10 mouse cellular contexts compared by ENCODE assay signal in the genomic region with DNA sequence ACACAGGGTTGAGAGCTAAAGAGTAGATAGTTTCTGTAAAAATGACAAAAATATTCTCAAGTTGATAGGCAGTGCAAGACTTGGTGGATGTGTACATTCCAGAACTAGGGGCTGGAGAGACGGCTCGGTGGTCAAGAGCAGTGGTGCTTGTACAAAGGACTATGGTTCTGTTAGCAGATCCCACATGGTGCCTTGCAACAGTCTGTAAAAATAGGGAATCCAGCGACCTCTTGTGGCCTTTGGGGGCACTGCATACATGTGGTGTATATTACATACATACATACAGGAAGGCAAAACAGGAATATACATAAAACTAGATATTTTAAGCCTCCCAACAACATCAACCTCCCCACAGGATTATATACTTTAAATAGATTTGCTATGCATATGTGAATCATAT. TPM values are rescaled to one million over a fixed set of nuclear protein-coding genes. Genes with fewer than 3 reads are reported as not detected.
DNase-seq lines count a peak whose midpoint lies in the region; ATAC-seq and TF ChIP-seq lines count a peak whose summit lies in the region.
"Had no signal": no experiment of that assay in that cellular context is flagged by ENCODE, and none has a peak within 500 bp of the region (broad histone marks: within the 10 kb centered on the region; RNA-seq: fewer than 3 reads in every experiment).

No protein-coding gene starts in this region.

- peak; percentile 47 for TF ChIP-seq CTCF in gastrocnemius, adult 2 months (IDR thresholded peaks at IDR 0.05)
- peak; percentile 54 for TF ChIP-seq CTCF in midbrain, postnatal 0 days (IDR thresholded peaks at IDR 0.05)

- H3K4me1 ChIP-seq in midbrain, postnatal 0 days (ENCODE audit: insufficient read depth, low read length): peaks cover 2% of the 10 kb centered on the region; the same call in 1 of the 2 replicates
- no peaks in the 10 kb centered on the region for H3K4me1 ChIP-seq in midbrain, embryonic 14.5 days (ENCODE audit: control insufficient read depth, insufficient read depth, low read length)
- peaks cover 14% of the 10 kb centered on the region for H3K4me1 ChIP-seq in embryonic facial prominence, embryonic 11.5 days (ENCODE audit: control insufficient read depth, insufficient read depth, low read length)
- no peaks in the 10 kb centered on the region; the same call in 1 of the 2 replicates for H3K4me1 ChIP-seq in hindbrain, embryonic 11.5 days (replicated peaks; ENCODE audit: control insufficient read depth, insufficient read depth, low read length)

- 70% methylated on average over 3 of the region's 3 CpGs for WGBS in midbrain, postnatal 0 days
- 60% methylated on average over 3 of the region's 3 CpGs for WGBS in midbrain, embryonic 14.5 days
- 52% methylated on average over 3 of the region's 3 CpGs for WGBS in embryonic facial prominence, embryonic 11.5 days
- WGBS in hindbrain, embryonic 11.5 days: 63% methylated on average over 3 of the region's 3 CpGs

- no peak overlapping the region for H3K9ac ChIP-seq in midbrain, postnatal 0 days (replicated peaks; ENCODE audit: low read length, poor library complexity, severe bottlenecking)
- no peak overlapping the region for H3K9ac ChIP-seq in midbrain, embryonic 14.5 days (replicated peaks; ENCODE audit: low read length)
- no peak overlapping the region for H3K9ac ChIP-seq in embryonic facial prominence, embryonic 11.5 days (replicated peaks; ENCODE audit: low read length)
- no peak overlapping the region for H3K9ac ChIP-seq in hindbrain, embryonic 11.5 days (ENCODE audit: low read depth, low read length)

- H3K9me3 ChIP-seq in midbrain, postnatal 0 days (ENCODE audit: low read length): no peaks in the 10 kb centered on the region
- H3K9me3 ChIP-seq in midbrain, embryonic 14.5 days (ENCODE audit: control insufficient read depth, low read length): no peaks in the 10 kb centered on the region
- no peaks in the 10 kb centered on the region for H3K9me3 ChIP-seq in embryonic facial prominence, embryonic 11.5 days (replicated peaks; ENCODE audit: control insufficient read depth, low read length)
- H3K9me3 ChIP-seq in hindbrain, embryonic 11.5 days (ENCODE audit: control insufficient read depth, low read length): no peaks in the 10 kb centered on the region

- intact Hi-C loops in gastrocnemius, adult 2 months (cut with DNase I): no loop called here

- no peak overlapping the region for H3K27ac ChIP-seq in gastrocnemius, adult 2 months
- H3K27ac ChIP-seq in midbrain, postnatal 0 days (ENCODE audit: low read depth, low read length): no peak overlapping the region
- no peak overlapping the region for H3K27ac ChIP-seq in midbrain, embryonic 14.5 days (replicated peaks; ENCODE audit: low read depth, low read length)
- no peak overlapping the region for H3K27ac ChIP-seq in embryonic facial prominence, embryonic 11.5 days (replicated peaks; ENCODE audit: low read depth, low read length)
- no peak overlapping the region for H3K27ac ChIP-seq in hindbrain, embryonic 11.5 days (ENCODE audit: low read depth, low read length)

- ATAC-seq in midbrain, postnatal 0 days (ENCODE audit: low FRiP score): no peak
- ATAC-seq in midbrain, embryonic 14.5 days (ENCODE audit: low FRiP score, low TSS enrichment): no peak
- ATAC-seq in embryonic facial prominence, embryonic 11.5 days (replicated peaks; ENCODE audit: insufficient number of reproducible peaks, low FRiP score, low TSS enrichment, low read depth): no peak
- ATAC-seq in hindbrain, embryonic 11.5 days (ENCODE audit: low FRiP score): no peak

- H3K4me2 ChIP-seq in midbrain, postnatal 0 days (ENCODE audit: low read depth, low read length, poor library complexity, severe bottlenecking): no peak overlapping the region
- H3K4me2 ChIP-seq in midbrain, embryonic 14.5 days (ENCODE audit: low read length): no peak overlapping the region
- H3K4me2 ChIP-seq in embryonic facial prominence, embryonic 11.5 days (ENCODE audit: low read depth, low read length): no peak overlapping the region
- no peak overlapping the region for H3K4me2 ChIP-seq in hindbrain, embryonic 11.5 days (replicated peaks; ENCODE audit: low read depth, low read length)

- peak; percentile 52 for DNase-seq in gastrocnemius, adult 2 months
- no peak for DNase-seq in gastrocnemius, adult 8-10 months (ENCODE audit: low spot score in 2 of 2)
- DNase-seq in midbrain, postnatal 0 days (ENCODE audit: low spot score): peak; percentile 36
- no peak for DNase-seq in midbrain, embryonic 14.5 days
- peak; percentile 52 for DNase-seq in embryonic facial prominence, embryonic 11.5 days (ENCODE audit: low spot score)
- DNase-seq in thymus, postnatal 14 days: peak; percentile 58
- DNase-seq in hindbrain, embryonic 11.5 days (ENCODE audit: low spot score): no peak
- DNase-seq in embryo, embryonic 10 days (ENCODE audit: low spot score): no peak

- H3K4me3 ChIP-seq in gastrocnemius, adult 2 months: no peak overlapping the region
- H3K4me3 ChIP-seq in midbrain, postnatal 0 days (ENCODE audit: low read depth, low read length): no peak overlapping the region
- no peak overlapping the region for H3K4me3 ChIP-seq in midbrain, embryonic 14.5 days (replicated peaks; ENCODE audit: low read depth, low read length)
- H3K4me3 ChIP-seq in embryonic facial prominence, embryonic 11.5 days (ENCODE audit: low read depth, low read length): no peak overlapping the region
- H3K4me3 ChIP-seq in hindbrain, embryonic 11.5 days (ENCODE audit: low read depth, low read length): no peak overlapping the region
- H3K4me3 ChIP-seq: erythroblast, embryonic 14.5 days; myocyte had no signal

- H3K36me3 ChIP-seq in midbrain, postnatal 0 days (ENCODE audit: insufficient read depth, low read length): no peaks in the 10 kb centered on the region
- H3K36me3 ChIP-seq in midbrain, embryonic 14.5 days (ENCODE audit: control insufficient read depth, insufficient read depth, low read length): no peaks in the 10 kb centered on the region
- no peaks in the 10 kb centered on the region for H3K36me3 ChIP-seq in embryonic facial prominence, embryonic 11.5 days (replicated peaks; ENCODE audit: control insufficient read depth, insufficient read depth, low read depth, low read length)
- H3K36me3 ChIP-seq in hindbrain, embryonic 11.5 days (ENCODE audit: control insufficient read depth, insufficient read depth, low read length): no peaks in the 10 kb centered on the region

- H3K27me3 ChIP-seq in midbrain, postnatal 0 days (ENCODE audit: insufficient read depth, low read length): no peaks in the 10 kb centered on the region
- H3K27me3 ChIP-seq in midbrain, embryonic 14.5 days (ENCODE audit: control insufficient read depth, insufficient read depth, low read length): no peaks in the 10 kb centered on the region
- no peaks in the 10 kb centered on the region for H3K27me3 ChIP-seq in embryonic facial prominence, embryonic 11.5 days (ENCODE audit: control insufficient read depth, insufficient read depth, low read length)
- H3K27me3 ChIP-seq in hindbrain, embryonic 11.5 days (ENCODE audit: control insufficient read depth, insufficient read depth, low read length): no peaks in the 10 kb centered on the region; the same call in 1 of the 2 replicates

RNA-seq across cellular contexts. Expression of gene Timp2, which starts 12.8 kb away (rescaled TPM):
- 100 to 1,000 TPM in 1 of 2 experiments, 10 to 100 TPM in 1; 70.1 to 115 TPM for total RNA-seq in gastrocnemius, adult 2 months (2021)
- total RNA-seq in gastrocnemius, adult 8-10 months (2022): 10 to 100 TPM; 41.0 to 82.5 (median 52.4) TPM
- 212 and 217 TPM in 2 replicates for total RNA-seq in midbrain, postnatal 0 days (2014; rRNA removed)
- 129 and 140 TPM in 2 replicates for polyA plus RNA-seq in midbrain, postnatal 0 days (2015; fragmentation: Nextera tagmentation; extraction: Ambion mirVana)
- polyA plus RNA-seq in midbrain, embryonic 14.5 days (2014; fragmentation: Nextera tagmentation; extraction: Ambion mirVana): 71.3 and 81.8 TPM in 2 replicates
- 73.2 and 75.7 TPM in 2 replicates for polyA plus RNA-seq in embryonic facial prominence, embryonic 11.5 days (2014; fragmentation: Nextera tagmentation; extraction: Ambion mirVana)
- polyA plus RNA-seq in hindbrain, embryonic 11.5 days (2014; fragmentation: Nextera tagmentation; extraction: Ambion mirVana): 39.5 and 41.2 TPM in 2 replicates

RNA-seq across cellular contexts. Expression of gene Cep295nl, which starts 26.0 kb away (rescaled TPM):
- 1 to 10 TPM; 1.0 to 1.1 TPM for total RNA-seq in gastrocnemius, adult 2 months (2021)
- 1 to 10 TPM in 1 of 4 experiments, under 1 TPM in 3; 0.41 to 1.0 (median 0.94) TPM for total RNA-seq in gastrocnemius, adult 8-10 months (2022)
- 0.16 and 0.71 TPM in 2 replicates for total RNA-seq in midbrain, postnatal 0 days (2014; rRNA removed)
- 0.13 and 0.22 TPM in 2 replicates for polyA plus RNA-seq in midbrain, postnatal 0 days (2015; fragmentation: Nextera tagmentation; extraction: Ambion mirVana)
- polyA plus RNA-seq in midbrain, embryonic 14.5 days (2014; fragmentation: Nextera tagmentation; extraction: Ambion mirVana): 0.21 and 0.22 TPM in 2 replicates
- polyA plus RNA-seq in embryonic facial prominence, embryonic 11.5 days (2014; fragmentation: Nextera tagmentation; extraction: Ambion mirVana): 0.21 and 0.76 TPM in 2 replicates
- polyA plus RNA-seq in hindbrain, embryonic 11.5 days (2014; fragmentation: Nextera tagmentation; extraction: Ambion mirVana): 0.37 and 0.42 TPM in 2 replicates
- polyA plus RNA-seq: erythroblast, embryonic 14.5 days had no signal

RNA-seq across cellular contexts. Expression of gene Lgals3bp, which starts 33.6 kb away (rescaled TPM):
- 10 to 100 TPM; 12.0 to 17.0 TPM for total RNA-seq in gastrocnemius, adult 2 months (2021)
- total RNA-seq in gastrocnemius, adult 8-10 months (2022): 10 to 100 TPM; 12.3 to 16.0 (median 14.3) TPM
- total RNA-seq in midbrain, postnatal 0 days (2014; rRNA removed): 17.4 and 19.0 TPM in 2 replicates
- 14.2 and 14.9 TPM in 2 replicates for polyA plus RNA-seq in midbrain, postnatal 0 days (2015; fragmentation: Nextera tagmentation; extraction: Ambion mirVana)
- polyA plus RNA-seq in midbrain, embryonic 14.5 days (2014; fragmentation: Nextera tagmentation; extraction: Ambion mirVana): 1.8 and 5.5 TPM in 2 replicates
- polyA plus RNA-seq in embryonic facial prominence, embryonic 11.5 days (2014; fragmentation: Nextera tagmentation; extraction: Ambion mirVana): 1.0 and 1.7 TPM in 2 replicates
- polyA plus RNA-seq in hindbrain, embryonic 11.5 days (2014; fragmentation: Nextera tagmentation; extraction: Ambion mirVana): 1.9 and 2.7 TPM in 2 replicates

RNA-seq across cellular contexts. Expression of gene Cant1, which starts 50.6 kb away (rescaled TPM):
- total RNA-seq in gastrocnemius, adult 2 months (2021): 10 to 100 TPM; 10.7 to 11.6 TPM
- 10 to 100 TPM in 3 of 4 experiments, 1 to 10 TPM in 1; 9.6 to 11.8 (median 11.0) TPM for total RNA-seq in gastrocnemius, adult 8-10 months (2022)
- 51.5 and 55.3 TPM in 2 replicates for total RNA-seq in midbrain, postnatal 0 days (2014; rRNA removed)
- polyA plus RNA-seq in midbrain, postnatal 0 days (2015; fragmentation: Nextera tagmentation; extraction: Ambion mirVana): 30.0 and 32.2 TPM in 2 replicates
- 24.9 and 27.5 TPM in 2 replicates for polyA plus RNA-seq in midbrain, embryonic 14.5 days (2014; fragmentation: Nextera tagmentation; extraction: Ambion mirVana)
- polyA plus RNA-seq in embryonic facial prominence, embryonic 11.5 days (2014; fragmentation: Nextera tagmentation; extraction: Ambion mirVana): 19.5 and 23.2 TPM in 2 replicates
- 21.0 and 21.1 TPM in 2 replicates for polyA plus RNA-seq in hindbrain, embryonic 11.5 days (2014; fragmentation: Nextera tagmentation; extraction: Ambion mirVana)

RNA-seq across cellular contexts. Expression of gene C1qtnf1, which starts 59.7 kb away (rescaled TPM):
- total RNA-seq in gastrocnemius, adult 2 months (2021): 10 to 100 TPM in 1 of 2 experiments, 1 to 10 TPM in 1; 7.9 to 12.6 TPM
- total RNA-seq in gastrocnemius, adult 8-10 months (2022): 1 to 10 TPM; 4.0 to 8.9 (median 6.3) TPM
- 7.8 and 8.7 TPM in 2 replicates for total RNA-seq in midbrain, postnatal 0 days (2014; rRNA removed)
- polyA plus RNA-seq in midbrain, postnatal 0 days (2015; fragmentation: Nextera tagmentation; extraction: Ambion mirVana): 5.2 and 5.5 TPM in 2 replicates
- polyA plus RNA-seq in midbrain, embryonic 14.5 days (2014; fragmentation: Nextera tagmentation; extraction: Ambion mirVana): 1.4 and 3.8 TPM in 2 replicates
- 5.0 and 5.2 TPM in 2 replicates for polyA plus RNA-seq in embryonic facial prominence, embryonic 11.5 days (2014; fragmentation: Nextera tagmentation; extraction: Ambion mirVana)
- polyA plus RNA-seq in hindbrain, embryonic 11.5 days (2014; fragmentation: Nextera tagmentation; extraction: Ambion mirVana): 1.1 and 2.5 TPM in 2 replicates
- polyA plus RNA-seq: erythroblast, embryonic 14.5 days had no signal

Comparison
In these comparisons a context has a peak if more than half of its experiments do, and no peak if none do; other contexts are left out.
1. DNase-seq: peak in gastrocnemius, adult 2 months (single experiment), midbrain, postnatal 0 days (single experiment), embryonic facial prominence, embryonic 11.5 days (single experiment) and thymus, postnatal 14 days (single experiment); none in gastrocnemius, adult 8-10 months (0 of 2), midbrain, embryonic 14.5 days (single experiment), hindbrain, embryonic 11.5 days (single experiment) and embryo, embryonic 10 days (single experiment).